Mouse (Mus musculus): Measurements from ENCODE around the gene Actl6b.

GRCm38 (mm10) chr5:137595921-137596320, 42.6 kb downstream of the Actl6b start:
- TF ChIP-seq E2F4 (IDR thresholded peaks at IDR 0.05; ENCODE audit: borderline replicate concordance, low read depth, low read length) (no peak), POLR2A (IDR thresholded peaks at IDR 0.05; ENCODE audit: control insufficient read depth in 1 of 2, insufficient read depth in 1 of 2, low read depth in 1 of 2, low read length in 2 of 2, poor library complexity in 1 of 2) (no peak), TCF12 (IDR thresholded peaks at IDR 0.05; ENCODE audit: low read depth, low read length) (no peak), MYB (IDR thresholded peaks at IDR 0.05; ENCODE audit: low read depth, low read length) (no peak), GATA1 (IDR thresholded peaks at IDR 0.05; ENCODE audit: low read depth, low read length) (no peak), CTCF (IDR thresholded peaks at IDR 0.05 in 2 of 3, conservative IDR thresholded peaks at IDR 0.05 in 1 of 3; ENCODE audit: control insufficient read depth in 1 of 3, insufficient read depth in 1 of 3, low read depth in 2 of 3, low read length in 3 of 3, poor library complexity in 1 of 3, severe bottlenecking in 1 of 3) (no peak), CHD2 (IDR thresholded peaks at IDR 0.05; ENCODE audit: low read length) (no peak), CHD1 (IDR thresholded peaks at IDR 0.05; ENCODE audit: low read depth, low read length) (no peak), SIN3A (IDR thresholded peaks at IDR 0.05; ENCODE audit: low read length) (no peak)

Data from MEL (cell line).